Comparison of ENCODE assay signal across 16 mouse cellular contexts in genomic region chr11:70418199-70418598, GRCm38 (mm10). TPM values are rescaled to one million over a fixed set of nuclear protein-coding genes. Genes with fewer than 3 reads are reported as not detected.
"Had no signal": no experiment of that assay in that cellular context is flagged by ENCODE, and none has a peak within 500 bp of the region (broad histone marks: within the 10 kb centered on the region; RNA-seq: fewer than 3 reads in every experiment).

No protein-coding gene starts in this region.

- H3K9ac ChIP-seq: lung, embryonic 14.5 days had no signal

- ATAC-seq: lung, postnatal 0 days had no signal

- H3K27ac ChIP-seq: left cerebral cortex, adult 2 months; macrophage had no signal

- H3K4me3 ChIP-seq: left cerebral cortex, adult 2 months had no signal

- DNase-seq: kidney, adult 11 months; kidney, adult 8-10 months; kidney, postnatal 14 days; kidney, postnatal 4 days; layer of hippocampus, adult 9-11 months; lung, embryonic 14.5 days; midbrain, embryonic 14.5 days; thymus, adult 18-20 months; thymus, postnatal 36 days had no signal

- H3K4me2 ChIP-seq: liver, embryonic 11.5 days; lung, embryonic 14.5 days; midbrain, embryonic 11.5 days had no signal

RNA-seq across cellular contexts. Expression of gene Zmynd15, which starts 41.0 kb away (rescaled TPM):
- polyA plus RNA-seq: neural tube, embryonic 11.5 days had no signal

RNA-seq across cellular contexts. Expression of gene Cxcl16, which starts 41.6 kb away (rescaled TPM):
- total RNA-seq: megakaryocyte-erythroid progenitor cell, adult 5-6 weeks had no signal
